Mouse (Mus musculus) kidney, embryonic 16.5 days (tissue): ENCODE data around the gene Gm28053. TPM values are rescaled to one million over a fixed set of nuclear protein-coding genes. Genes with fewer than 3 reads are reported as not detected.
A peak's percentile ranks its signal among the peaks of the same experiment; 100 is the strongest.

Experiments used
- ATAC-seq: fragments of 200-750 bp; cut with Nextera tagmentation; 2 replicates; pipeline ENCODE4 v1.8.0; 2017; ENCODE audit warnings: moderate TSS enrichment; ENCODE audit not compliant: low FRiP score, low TSS enrichment
- H3K27ac ChIP-seq: fragments of 300-500 bp; sonication (generic); 2 replicates; pipeline ENCODE4 v1.5.1; 2014; ENCODE audit warnings: low read length
- H3K27me3 ChIP-seq: fragments of 300-500 bp; sonication (generic); 2 replicates; pipeline ENCODE4 v1.6.1; 2014; ENCODE audit warnings: low read length, control low read depth, mixed read lengths; ENCODE audit not compliant: insufficient read depth
- H3K36me3 ChIP-seq: fragments of 300-500 bp; sonication (generic); 2 replicates; pipeline ENCODE4 v1.6.1; 2014; ENCODE audit warnings: low read length, control low read depth, mixed read lengths; ENCODE audit not compliant: insufficient read depth
- H3K4me1 ChIP-seq: fragments of 300-500 bp; sonication (generic); 2 replicates; pipeline ENCODE4 v1.6.1; 2014; ENCODE audit warnings: low read length, control low read depth, mixed read lengths; ENCODE audit not compliant: insufficient read depth
- H3K4me2 ChIP-seq: fragments of 300-500 bp; sonication (generic); replicated peaks from 2 replicates; pipeline ENCODE4 v1.6.1; 2014; ENCODE audit warnings: low read depth, low read length
- H3K4me3 ChIP-seq: fragments of 300-500 bp; sonication (generic); 2 replicates; pipeline ENCODE4 v1.5.1; 2014; ENCODE audit warnings: mild to moderate bottlenecking, low read length
- H3K9ac ChIP-seq: fragments of 300-500 bp; sonication (generic); replicated peaks from 2 replicates; pipeline ENCODE4 v1.6.1; 2014; ENCODE audit warnings: low read length
- H3K9me3 ChIP-seq: fragments of 300-500 bp; sonication (generic); 2 replicates; pipeline ENCODE4 v1.6.1; 2016; ENCODE audit warnings: low read length, control low read depth
- WGBS: fragments of 180-500 bp; shearing (Covaris S2); extraction: QIAGEN DNeasy Blood & Tissue Kit; methylation state at CpG from one replicate; pipeline ENCODE4 v1.1.7; 2014; 5-methylcytosine and 5-hydroxymethylcytosine counted together
- polyA plus RNA-seq: library from polyadenylated mRNA; unstranded; fragments of >200 nt; fragmentation: Nextera tagmentation; extraction: Ambion mirVana; gene quantifications from 2 replicates; pipeline ENCODE4 v1.2.1, GENCODE M21; 2015

Gene Gm28053
- polyA plus RNA-seq, 1 experiment from 2014 or later = 1.4 TPM

DNA sequence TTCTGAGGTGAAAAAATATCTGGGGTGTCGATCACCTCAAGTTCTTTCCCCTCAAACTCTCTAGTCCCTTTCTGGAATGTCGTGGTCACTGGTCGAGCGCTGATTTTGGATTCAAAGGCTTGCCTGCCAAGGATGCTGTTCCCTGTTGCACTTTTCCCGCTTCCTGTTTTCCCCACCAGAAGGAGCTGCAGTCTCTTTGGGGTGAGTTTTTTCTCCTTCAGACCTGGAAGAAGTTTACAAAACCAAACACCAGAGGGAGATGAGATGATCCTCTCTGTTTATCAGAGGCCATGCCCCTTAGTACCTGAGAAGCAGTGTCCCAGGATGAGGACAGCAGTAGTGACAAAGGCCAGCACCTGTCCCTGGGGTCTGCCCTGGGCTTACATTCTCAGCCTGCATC is 15.8 kb upstream of the Gm28053 start:
- no peaks in the 10 kb centered on the region for H3K27me3 ChIP-seq
- H3K27ac ChIP-seq = peak overlapping the region; percentile 79; the same call in 1 of the 2 replicates

DNA sequence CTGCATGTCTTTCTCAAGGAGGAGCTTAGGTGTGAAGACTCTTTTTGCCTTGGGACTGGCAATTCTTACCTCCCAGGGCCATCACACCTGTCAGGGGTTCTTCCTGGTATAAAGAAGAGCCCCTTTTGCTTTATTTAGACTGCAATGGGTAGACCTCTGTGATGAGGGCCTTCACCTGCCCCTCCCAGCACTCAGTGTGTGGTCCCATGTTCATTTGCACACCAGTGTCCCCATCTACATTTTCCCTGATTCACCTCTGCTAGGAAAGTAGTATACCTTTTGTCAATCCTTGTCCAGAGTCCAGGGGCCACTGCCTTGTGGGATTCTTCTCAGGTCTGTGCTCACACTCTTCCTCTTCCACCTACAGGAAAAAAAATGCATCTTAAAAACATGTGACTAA is 14.3 kb upstream of the Gm28053 start:
- Histone ChIP-seq H3K9me3 (no peaks in the 10 kb centered on the region), H3K36me3 (no peaks in the 10 kb centered on the region), H3K9ac (no peak overlapping the region), H3K4me2 (no peak overlapping the region), H3K27me3 (no peaks in the 10 kb centered on the region), H3K4me3 (no peak overlapping the region), H3K4me1 (no peaks in the 10 kb centered on the region), H3K27ac (no peak overlapping the region)
- ATAC-seq = no peak

More for the DNA sequence above, 15.8 kb upstream of the Gm28053 start:
- Histone ChIP-seq H3K4me1 (no peaks in the 10 kb centered on the region), H3K9ac (no peak overlapping the region), H3K36me3 (no peaks in the 10 kb centered on the region), H3K4me2 (no peak overlapping the region), H3K9me3 (no peaks in the 10 kb centered on the region), H3K4me3 (no peak overlapping the region)
- no peak for ATAC-seq
- WGBS = 58% methylated on average over 5 of the region's 5 CpGs

DNA sequence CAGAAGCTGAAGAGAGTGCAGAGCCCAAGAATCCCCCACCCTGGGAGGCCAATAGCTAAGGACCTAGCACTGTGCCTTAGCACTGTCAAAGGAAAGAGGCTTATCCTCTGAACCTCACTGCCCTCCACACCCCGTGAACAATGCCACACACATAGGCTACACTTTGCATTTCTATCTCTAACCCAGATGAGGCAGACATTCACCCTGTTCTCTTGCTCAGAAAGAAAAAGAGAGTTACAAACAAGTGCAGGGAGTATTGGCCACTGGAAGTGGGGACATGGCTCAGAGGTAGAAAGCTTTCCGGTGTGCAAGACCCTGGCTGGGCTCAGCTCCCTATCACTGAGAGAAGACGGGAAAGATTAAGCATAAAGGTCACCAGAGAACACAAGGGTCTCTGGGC is 12.3 kb upstream of the Gm28053 start:
- 40% methylated on average over 3 of the region's 3 CpGs for WGBS
- Histone ChIP-seq H3K27ac (peak overlapping the region; percentile 53), H3K4me2 (peak overlapping the region; percentile 40), H3K4me1 (no peaks in the 10 kb centered on the region), H3K9ac (peak overlapping the region; percentile 58), H3K27me3 (no peaks in the 10 kb centered on the region), H3K36me3 (no peaks in the 10 kb centered on the region), H3K4me3 (peak overlapping the region; percentile 30), H3K9me3 (no peaks in the 10 kb centered on the region)
- no peak for ATAC-seq

DNA sequence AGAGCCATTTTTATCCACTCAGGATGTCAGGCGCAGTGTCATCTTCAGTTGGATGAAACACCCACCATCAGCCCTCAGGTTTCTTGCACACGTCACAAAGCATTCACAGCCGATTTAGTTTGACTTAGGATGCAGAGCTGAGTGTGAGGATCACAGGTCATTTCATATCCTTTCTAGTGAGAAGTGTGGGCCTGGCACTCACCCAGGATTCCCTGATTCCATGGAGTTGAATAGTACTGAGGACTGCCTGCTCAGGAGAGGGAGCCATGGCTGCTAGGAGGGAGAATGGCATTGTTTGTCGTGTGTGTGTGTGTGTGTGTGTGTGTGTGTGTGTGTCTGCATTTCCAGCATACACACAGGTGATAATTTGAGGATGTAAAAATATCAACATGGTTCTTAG is 1.9 kb downstream of the Gm28053 start:
- 78% methylated on average over 4 of the region's 4 CpGs for WGBS
- H3K4me1 ChIP-seq = no peaks in the 10 kb centered on the region
- H3K4me3 ChIP-seq = no peak overlapping the region
- no peak overlapping the region for H3K9ac ChIP-seq
- no peak overlapping the region for H3K4me2 ChIP-seq
- 0 out of 2 replicates have a peak, but pooled peaks cover 3% of the 10 kb centered on the region for H3K9me3 ChIP-seq
- no peak for ATAC-seq
- no peaks in the 10 kb centered on the region for H3K27me3 ChIP-seq
- H3K36me3 ChIP-seq = no peaks in the 10 kb centered on the region
- no peak overlapping the region for H3K27ac ChIP-seq

DNA sequence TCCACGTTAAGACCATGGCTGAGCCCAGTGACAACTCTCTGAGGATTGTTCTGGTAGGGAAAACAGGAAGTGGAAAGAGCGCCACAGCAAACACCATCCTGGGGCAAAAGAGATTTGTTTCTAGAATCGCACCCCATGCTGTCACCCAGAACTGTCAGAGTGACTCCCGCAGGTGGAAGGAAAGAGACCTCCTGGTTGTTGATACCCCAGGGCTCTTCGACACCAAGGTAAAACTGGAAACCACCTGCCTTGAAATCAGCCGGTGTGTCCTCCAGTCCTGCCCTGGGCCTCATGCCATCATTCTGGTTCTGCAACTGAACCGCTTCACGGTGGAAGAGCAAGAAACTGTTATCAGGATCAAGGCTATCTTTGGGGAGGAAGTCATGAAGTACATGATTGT is 5.1 kb downstream of the Gm28053 start:
- no peak for ATAC-seq
- Histone ChIP-seq H3K36me3 (no peaks in the 10 kb centered on the region), H3K9ac (no peak overlapping the region), H3K9me3 (0 out of 2 replicates have a peak, but pooled peaks cover 3% of the 10 kb centered on the region), H3K4me1 (no peaks in the 10 kb centered on the region; the same call in 1 of the 2 replicates), H3K27ac (no peak overlapping the region), H3K27me3 (no peaks in the 10 kb centered on the region), H3K4me2 (no peak overlapping the region), H3K4me3 (no peak overlapping the region)
- 81% methylated on average over 8 of the region's 8 CpGs for WGBS

DNA sequence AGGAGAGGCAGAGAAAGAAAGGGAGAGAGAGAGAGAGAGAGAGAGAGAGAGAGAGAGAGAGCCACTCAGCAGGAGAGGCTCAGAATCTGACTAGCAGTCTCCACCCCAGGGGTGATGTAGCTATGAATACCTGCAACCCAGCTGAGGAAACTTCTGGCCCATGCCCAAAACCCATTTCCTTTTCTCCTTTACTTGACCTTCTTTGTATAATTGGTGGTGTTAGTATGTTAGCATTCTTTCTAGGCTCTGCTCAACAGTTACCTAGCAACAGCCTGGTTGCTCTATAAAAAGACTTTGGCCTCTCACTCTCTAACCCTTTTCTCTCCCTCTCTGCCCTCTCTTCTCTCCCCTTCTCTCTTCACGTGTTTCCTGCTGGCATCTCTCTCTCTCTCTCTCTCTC is 7.1 kb downstream of the Gm28053 start:
- Histone ChIP-seq H3K9me3 (0 out of 2 replicates have a peak, but pooled peaks cover 3% of the 10 kb centered on the region), H3K4me1 (no peaks in the 10 kb centered on the region; the same call in 1 of the 2 replicates), H3K4me2 (no peak overlapping the region), H3K4me3 (no peak overlapping the region), H3K27me3 (no peaks in the 10 kb centered on the region), H3K9ac (no peak overlapping the region), H3K36me3 (no peaks in the 10 kb centered on the region), H3K27ac (peak overlapping the region; percentile 31; the same call in 1 of the 2 replicates)
- ATAC-seq = peak; percentile 82
- WGBS = 29% methylated on average over 1 of the region's 1 CpGs

DNA sequence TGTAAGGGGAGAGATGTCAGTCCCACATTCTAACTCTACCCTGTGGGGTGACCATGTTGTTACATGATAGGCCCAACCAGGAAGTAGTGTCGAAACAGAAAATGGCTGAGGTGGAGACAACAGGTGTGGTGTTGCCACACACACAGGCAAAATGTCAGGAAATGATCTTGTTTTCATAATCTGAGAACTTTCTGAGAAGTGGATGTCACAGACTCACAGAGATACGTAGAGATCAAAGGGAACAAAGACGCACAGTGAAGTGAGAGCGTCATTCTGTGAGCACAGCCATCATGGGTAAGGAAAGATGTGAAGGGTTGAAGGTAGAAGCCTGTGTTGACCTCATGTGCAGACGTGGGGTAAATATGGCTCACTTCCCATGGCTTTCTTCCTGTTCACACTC is 9.4 kb downstream of the Gm28053 start:
- no peaks in the 10 kb centered on the region for H3K27me3 ChIP-seq
- H3K9ac ChIP-seq = no peak overlapping the region
- no peaks in the 10 kb centered on the region; the same call in 1 of the 2 replicates for H3K4me1 ChIP-seq
- H3K4me2 ChIP-seq = no peak overlapping the region
- no peak for ATAC-seq
- H3K9me3 ChIP-seq = 0 out of 2 replicates have a peak, but pooled peaks cover 3% of the 10 kb centered on the region
- no peak overlapping the region for H3K27ac ChIP-seq
- H3K36me3 ChIP-seq = no peaks in the 10 kb centered on the region
- 89% methylated on average over 5 of the region's 5 CpGs for WGBS
- no peak overlapping the region for H3K4me3 ChIP-seq

DNA sequence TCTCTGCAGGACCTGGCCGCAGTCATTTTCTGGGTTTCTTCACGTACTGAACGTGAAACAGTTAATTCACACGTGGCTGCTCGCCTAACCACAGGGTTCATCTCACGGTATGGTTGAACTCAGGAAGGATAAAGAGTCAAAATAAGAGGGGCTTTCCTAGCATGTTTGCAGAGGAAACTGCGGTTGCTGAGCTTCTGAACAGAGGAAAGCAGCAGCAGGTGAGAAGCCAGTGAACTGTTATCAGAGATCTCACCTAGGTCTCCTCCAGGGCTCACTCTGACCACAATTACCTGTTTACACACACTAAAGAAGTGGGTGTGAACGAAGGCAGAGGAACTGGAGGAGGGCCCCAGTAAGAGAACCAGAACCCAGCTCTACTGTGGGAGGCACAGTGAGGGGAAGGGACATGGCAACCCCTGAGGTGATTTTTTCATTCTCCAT is 14.5 kb downstream of the Gm28053 start:
- Histone ChIP-seq H3K9ac (no peak overlapping the region), H3K27ac (no peak overlapping the region), H3K4me2 (no peak overlapping the region), H3K27me3 (no peaks in the 10 kb centered on the region), H3K4me3 (no peak overlapping the region), H3K36me3 (no peaks in the 10 kb centered on the region), H3K4me1 (no peaks in the 10 kb centered on the region), H3K9me3 (no peaks in the 10 kb centered on the region)
- 41% methylated on average over 8 of the region's 8 CpGs for WGBS
- no peak for ATAC-seq

DNA sequence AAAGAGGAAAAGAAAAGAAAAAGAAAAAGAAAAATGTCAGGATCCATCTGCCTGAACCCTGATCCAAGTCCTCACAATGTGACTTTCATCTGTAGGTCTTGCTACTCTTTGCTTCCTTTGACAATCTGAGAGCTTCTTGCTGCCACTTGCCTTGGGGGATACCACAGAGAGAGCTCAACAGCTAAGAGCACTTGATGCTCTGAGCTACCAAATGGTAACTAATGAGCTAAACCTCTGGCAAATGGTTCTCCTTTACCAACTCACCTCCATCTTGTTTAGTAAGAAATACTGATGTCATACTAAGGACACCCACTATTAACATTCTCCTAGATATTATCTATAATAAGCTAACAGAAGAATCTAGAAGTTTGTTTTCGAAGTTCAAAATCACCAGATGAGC is 15.3 kb downstream of the Gm28053 start:
- Histone ChIP-seq H3K27me3 (no peaks in the 10 kb centered on the region), H3K4me2 (no peak overlapping the region), H3K4me1 (no peaks in the 10 kb centered on the region), H3K9ac (no peak overlapping the region), H3K36me3 (no peaks in the 10 kb centered on the region), H3K4me3 (no peak overlapping the region), H3K9me3 (no peaks in the 10 kb centered on the region), H3K27ac (no peak overlapping the region)
- 83% methylated on average over 1 of the region's 1 CpGs for WGBS
- no peak for ATAC-seq

DNA sequence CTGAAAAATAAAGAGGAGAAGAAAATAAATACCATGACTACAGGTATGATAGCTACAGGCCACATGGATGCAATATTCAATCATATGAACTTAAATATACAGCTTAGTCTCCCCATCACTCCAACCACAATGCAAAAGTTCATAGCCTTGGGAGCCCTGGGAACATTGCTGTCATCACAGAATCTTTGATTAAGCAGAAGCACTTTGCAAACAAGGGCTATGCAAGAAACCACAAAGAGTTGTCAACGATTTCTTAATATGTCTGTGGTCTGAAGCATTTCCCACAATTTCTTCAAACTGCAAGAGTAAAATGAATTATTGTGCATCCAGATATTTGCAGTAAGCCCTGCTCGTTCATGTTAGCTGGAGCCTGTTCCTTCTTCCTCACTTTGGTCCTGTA is 18.6 kb downstream of the Gm28053 start:
- no peaks in the 10 kb centered on the region for H3K27me3 ChIP-seq
- no peaks in the 10 kb centered on the region for H3K36me3 ChIP-seq
- H3K9ac ChIP-seq = no peak overlapping the region
- WGBS = 73% methylated on average over 2 of the region's 2 CpGs
- H3K4me3 ChIP-seq = no peak overlapping the region
- H3K9me3 ChIP-seq = no peaks in the 10 kb centered on the region
- peaks cover 11% of the 10 kb centered on the region for H3K4me1 ChIP-seq
- no peak overlapping the region for H3K4me2 ChIP-seq
- ATAC-seq = no peak
- H3K27ac ChIP-seq = no peak overlapping the region
